Mouse (Mus musculus) lung, postnatal 4 days (tissue): ENCODE measurements at regions not wholly inside any gene's neighbourhood (a gene's known extent, or its start where the extent isn't known, plus 50 kb on each side); places are given as distances from the start of the nearest gene placed in this dataset.
"Not testable (repeated sequence)": the region's sequence is repeated elsewhere in the genome, so short reads cannot be mapped to it uniquely, and the experiment has no call there.

Experiments used
- DNase-seq, 2 experiments: peaks; one replicate each; pipeline ENCODE4 v3.0.0; 2021

GRCm38 (mm10) chr6:7790040-7790439 is 54.6 kb upstream of the C1galt1 start:
- no peak for DNase-seq

DNA sequence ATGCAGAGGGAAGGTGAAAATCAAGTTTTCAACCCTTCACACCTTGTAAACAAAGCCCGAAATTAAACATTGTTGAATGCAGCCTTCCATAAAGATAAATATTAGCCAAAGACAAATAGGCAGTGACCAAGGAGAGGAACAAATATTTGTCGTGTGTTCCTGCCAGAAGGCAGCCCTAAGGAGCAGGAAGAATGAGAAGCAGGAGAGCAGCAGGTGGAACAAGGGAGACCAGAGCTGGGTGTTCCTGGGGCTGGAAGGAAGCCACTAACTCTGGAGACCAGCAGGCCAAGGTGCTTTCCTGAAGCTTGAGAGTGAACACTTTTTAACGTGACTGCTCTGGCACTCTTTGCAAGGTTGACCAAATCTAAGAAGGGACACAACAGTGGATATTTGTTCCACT is 55.6 kb upstream of the C1galt1 start:
- DNase-seq: peak; percentile 37 to 62

- no peak for DNase-seq
These were observed 59.2 kb upstream of the C1galt1 start for GRCm38 (mm10) chr6:7785407-7785806.

GRCm38 (mm10) chr6:7783059-7783458 is 61.6 kb upstream of the C1galt1 start:
- no peak for DNase-seq

- DNase-seq: no peak
These were observed 64.7 kb upstream of the C1galt1 start for GRCm38 (mm10) chr6:7779959-7780358.

- no peak for DNase-seq
These were observed 65.8 kb upstream of the C1galt1 start for GRCm38 (mm10) chr6:7778642-7779404.

DNA sequence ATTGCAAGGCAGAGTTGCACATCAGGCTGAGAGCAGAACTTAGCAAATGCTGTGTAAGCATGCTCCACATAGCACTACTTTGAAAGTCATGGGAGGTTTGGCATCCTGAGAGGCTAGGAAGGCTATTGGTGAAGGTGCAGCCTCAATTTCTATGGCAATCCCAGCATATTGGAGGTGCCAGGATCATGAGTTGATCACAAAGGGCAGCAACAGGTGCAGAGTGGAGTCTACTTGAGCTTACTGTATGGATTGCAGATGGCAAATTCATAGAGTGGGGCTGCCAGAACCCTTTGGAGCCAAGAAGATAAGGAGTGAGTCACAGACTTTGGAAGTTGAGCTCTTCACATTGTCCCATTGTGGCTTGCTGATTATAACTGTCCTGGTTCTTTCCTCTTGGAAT is 75.4 kb upstream of the Asns start:
- no peak for DNase-seq

DNA sequence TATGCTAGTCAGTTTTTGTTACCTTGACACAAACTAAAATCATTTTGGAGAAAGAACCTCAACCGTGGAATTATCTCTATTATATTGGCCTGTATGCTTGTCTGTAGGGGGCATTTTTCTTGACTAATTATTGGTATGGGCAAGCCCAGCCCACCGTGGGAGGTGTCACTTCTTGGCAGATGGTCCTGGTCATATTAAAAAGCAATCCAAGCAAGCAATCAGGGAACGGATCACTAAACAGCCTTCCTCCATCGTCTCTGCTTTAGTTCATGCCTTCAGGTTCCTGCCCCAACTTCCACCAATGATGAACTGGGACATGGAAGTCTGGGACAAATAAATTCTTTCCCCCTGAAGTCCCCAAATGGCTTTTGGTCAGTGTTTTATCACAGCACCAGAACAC is 74.6 kb upstream of the Asns start:
- no peak for DNase-seq

GRCm38 (mm10) chr6:7759385-7759784 is 66.3 kb upstream of the Asns start:
- no peak for DNase-seq

- no peak for DNase-seq
These were observed 60.8 kb upstream of the Asns start for GRCm38 (mm10) chr6:7753895-7754294.

GRCm38 (mm10) chr6:7752885-7753611 is 60.0 kb upstream of the Asns start:
- no peak for DNase-seq

DNA sequence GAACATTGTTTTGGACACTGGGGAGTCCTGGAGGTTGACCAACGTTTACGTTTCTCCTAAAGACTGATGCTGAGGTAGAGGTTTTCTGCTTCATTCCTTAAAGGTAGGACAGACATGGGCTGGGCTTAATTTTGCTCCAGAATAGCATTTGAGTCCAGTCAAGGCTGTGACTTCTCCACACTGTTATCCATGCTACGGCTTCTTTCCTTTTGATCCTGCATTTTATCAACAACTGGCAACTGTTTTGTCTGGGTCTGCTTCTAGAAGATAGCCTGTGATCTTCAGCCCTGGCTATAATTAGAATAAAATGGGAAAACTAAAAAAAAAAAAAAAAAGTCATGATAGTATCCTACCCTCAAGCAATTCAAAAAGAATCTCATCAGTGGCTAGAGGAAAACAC is 55.5 kb upstream of the Asns start:
- no peak for DNase-seq

GRCm38 (mm10) chr6:7744257-7744656 is 51.2 kb upstream of the Asns start:
- DNase-seq: not testable (repeated sequence)
